Mouse (Mus musculus) neutrophil, adult 5-6 weeks (primary cell): ENCODE measurements around the gene Hsf4. TPM values are rescaled to one million over a fixed set of nuclear protein-coding genes. Genes with fewer than 3 reads are reported as not detected.

ENCODE experiments used
- ATAC-seq: fragments of 151-379, 151-347 bp; 2 replicates; pipeline ENCODE4 v1.8.0; 2017; ENCODE audit warnings: mild to moderate bottlenecking, moderate TSS enrichment; ENCODE audit not compliant: insufficient number of reproducible peaks, poor library complexity, low FRiP score, severe bottlenecking; ENCODE audit errors: extremely low read depth
- total RNA-seq: library from RNA; stranded (forward); fragments of 200-1000 nt; gene quantifications from 2 replicates; pipeline ENCODE4 v1.2.3, GENCODE M21; 2017

Gene Hsf4
- total RNA-seq, 1 experiment from 2014 or later, result not detected

DNA sequence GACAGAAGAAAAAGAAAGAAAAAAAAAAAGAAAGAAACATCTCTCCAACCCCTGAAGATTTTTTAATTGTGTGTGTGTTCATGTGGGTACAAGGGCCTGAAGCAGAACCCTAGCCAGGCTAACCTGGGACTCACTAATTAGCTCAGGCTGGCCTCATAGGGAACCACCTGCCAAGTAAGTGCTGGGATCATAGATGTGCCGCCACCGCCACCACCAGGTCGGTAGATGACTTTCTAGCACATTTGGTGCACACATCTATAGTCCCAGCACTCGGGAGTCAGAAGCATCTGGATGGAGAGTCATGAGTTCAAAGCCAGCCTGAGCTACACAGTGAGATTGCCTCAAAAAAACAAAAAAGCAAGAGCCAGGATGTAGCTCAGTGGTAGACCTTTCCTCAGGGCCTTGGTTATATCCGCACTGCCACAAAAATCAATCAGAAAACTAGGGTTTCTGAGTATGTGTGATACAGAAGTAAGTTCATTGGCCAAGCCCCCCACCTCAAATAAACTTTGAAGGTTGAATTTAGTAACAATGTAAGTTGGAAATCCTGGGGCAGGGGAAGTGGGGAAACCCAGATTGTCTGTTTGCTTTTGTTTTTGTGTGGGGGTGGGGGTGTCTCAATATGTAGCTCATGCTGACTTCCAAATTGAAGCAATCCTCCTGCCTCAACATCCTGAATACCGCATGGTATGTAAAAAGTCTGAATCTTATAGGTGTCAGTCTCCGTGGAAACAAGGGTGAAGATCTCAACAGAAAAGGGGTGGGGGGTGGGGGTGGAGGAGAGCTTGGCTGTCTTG lies 12.1 kb upstream of the Hsf4 start:
- ATAC-seq, result no peak

DNA sequence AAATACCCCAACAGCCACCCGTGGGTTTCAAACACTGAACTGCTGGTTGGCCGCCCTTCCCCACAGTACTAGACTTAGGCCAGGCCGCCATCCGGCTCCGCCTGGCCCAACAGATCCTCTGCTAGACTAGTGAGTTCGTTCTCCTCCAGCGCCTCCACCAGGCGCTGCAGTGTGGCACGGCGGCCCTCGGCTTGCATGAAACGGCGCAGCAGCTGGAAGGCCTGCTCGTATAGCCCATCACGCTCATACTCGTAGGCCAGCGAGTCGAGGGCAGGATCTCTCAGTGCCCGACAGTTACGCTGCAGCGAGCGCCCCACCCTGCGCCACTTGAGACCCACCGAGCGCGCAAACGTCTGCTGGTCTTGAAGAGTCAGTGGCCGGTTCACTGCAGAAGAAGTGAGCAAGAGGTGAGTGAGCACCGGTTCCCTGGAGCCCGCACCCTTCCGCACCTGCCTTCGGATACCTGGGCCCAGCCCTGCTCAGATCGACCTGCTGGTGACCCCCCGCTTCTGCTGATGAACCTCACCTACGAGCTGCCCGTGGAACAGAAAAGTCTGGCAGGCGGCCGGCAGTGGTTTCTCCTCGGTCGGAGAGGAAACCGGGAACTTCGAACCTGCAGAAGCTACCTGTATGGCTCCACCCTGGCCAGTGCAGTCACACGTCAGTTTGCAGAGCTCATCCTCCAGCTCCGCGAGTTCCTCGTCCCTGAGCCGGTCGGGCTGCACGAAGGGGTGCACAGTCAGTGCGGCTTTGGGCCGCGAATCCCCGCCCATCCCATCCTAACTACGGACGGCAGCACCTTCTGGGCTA lies 10.5 kb upstream of the Hsf4 start:
- no peak for ATAC-seq

GRCm38 (mm10) chr8:105259721-105260320 lies 9.8 kb upstream of the Hsf4 start:
- peak; percentile 45 for ATAC-seq

DNA sequence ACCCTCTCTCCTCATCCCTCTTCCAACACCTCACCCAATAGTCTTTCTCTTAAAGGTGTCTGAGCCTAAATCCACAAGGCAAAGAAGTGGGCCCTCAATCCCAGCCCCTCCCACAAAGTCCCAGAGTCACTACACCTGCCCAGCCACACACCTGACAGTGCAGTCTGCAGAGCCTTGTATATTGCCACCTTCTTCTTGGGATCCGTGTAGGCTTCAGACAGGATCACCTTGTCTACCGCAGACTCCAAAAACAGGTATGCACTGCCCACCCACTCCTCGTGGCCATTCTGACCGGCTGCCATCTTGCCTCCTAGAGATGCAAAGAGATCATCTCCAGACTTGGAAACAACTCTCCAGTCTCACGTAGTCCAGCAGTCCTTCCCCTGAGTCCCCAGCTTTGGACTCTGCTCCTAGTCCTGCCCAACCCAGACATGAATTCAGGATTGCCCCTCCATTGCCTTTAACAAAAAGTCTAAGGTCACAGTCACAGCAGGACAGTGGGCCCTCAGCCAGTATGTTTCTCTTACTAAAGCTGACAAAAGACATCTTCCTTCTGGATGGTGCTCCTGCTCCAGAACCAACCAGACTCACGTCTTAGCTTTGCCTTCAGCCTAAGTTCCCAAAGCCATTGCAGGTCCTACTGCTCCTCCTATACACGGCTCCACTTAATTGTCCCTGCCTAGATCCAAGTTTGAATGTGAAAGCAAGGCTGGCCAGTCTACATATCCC lies 9.1 kb upstream of the Hsf4 start:
- ATAC-seq, result no peak

GRCm38 (mm10) chr8:105261326-105261980 lies 8.1 kb upstream of the Hsf4 start:
- no peak for ATAC-seq

DNA sequence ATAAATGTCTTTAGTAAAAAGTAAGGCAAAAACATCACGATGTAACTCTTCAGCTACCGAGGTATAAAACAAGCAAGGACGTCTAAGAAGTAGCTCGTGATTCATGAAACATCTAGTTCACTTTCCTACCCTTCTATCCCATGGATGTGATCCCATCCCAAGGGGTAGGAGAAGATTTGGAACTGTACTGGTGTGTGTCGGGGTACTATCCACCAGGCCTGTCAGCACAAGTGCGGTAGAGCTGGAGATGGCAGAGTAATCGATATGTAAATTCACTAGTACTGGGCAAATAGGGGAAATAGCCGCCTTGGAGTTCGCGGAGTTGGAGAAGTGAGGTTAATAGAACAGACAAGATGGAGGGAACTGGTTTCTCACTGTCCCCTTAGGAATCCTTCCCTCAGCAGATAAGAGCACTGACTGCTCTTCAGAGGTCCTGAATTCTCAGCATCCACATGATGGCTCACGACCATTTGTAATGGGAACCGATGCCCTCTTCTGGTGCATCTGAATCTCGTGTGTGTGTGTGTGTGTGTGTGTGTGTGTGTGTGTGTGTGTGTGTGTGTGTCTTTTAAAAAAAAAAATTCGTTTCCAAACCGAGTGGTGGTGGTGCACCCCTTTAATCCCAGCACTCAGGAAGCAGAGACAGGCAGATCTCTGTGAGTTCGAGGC lies 6.2 kb upstream of the Hsf4 start:
- ATAC-seq, result no peak

DNA sequence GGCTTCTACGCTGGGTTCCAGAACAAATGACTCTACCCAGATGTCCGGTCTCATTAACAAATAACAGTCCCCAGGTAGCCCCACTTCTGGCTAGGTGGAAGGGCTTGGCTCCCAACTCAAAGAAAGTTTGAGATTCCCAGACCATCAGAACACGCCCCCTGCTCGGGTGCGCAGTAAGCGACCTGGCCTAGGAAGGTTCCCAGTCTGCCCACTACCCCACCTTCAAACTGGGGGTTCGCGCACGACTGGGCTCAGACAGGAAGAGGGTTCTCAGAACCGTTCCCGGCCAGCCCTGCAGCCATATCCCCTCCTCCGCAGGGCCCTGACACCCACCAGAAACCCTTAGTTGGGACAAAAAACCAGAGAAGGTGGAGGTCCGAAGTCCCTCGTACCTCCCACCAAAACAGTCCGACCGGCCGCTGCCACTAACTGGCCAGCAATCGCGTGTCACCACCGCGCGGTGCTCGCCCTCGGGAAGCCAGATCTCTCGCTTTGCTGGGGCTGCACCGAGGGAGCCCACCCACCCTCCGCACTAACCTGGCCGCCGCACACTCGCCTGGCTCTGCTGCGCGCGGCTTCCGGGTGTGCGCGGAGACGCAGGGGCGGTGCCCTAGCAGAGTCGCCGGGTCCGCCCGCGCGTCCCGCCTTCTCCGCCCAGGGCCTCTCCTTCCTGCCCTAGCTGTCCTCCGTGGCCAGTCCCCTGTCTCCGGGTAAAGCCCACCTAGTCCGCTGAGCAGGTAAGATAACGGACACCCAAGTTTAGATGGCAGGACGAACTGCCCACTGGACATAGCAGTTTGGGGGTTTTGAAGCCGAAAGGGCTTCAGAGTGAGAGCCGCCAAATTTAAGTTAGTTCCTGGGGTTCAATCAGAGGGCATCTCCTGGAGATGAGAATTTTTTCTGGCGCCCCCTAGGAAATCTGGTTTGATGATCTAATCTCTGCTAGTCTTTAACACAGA lies 5.3 kb upstream of the Hsf4 start, which contains the start of the genes Tradd and Fbxl8:
Gene Tradd, minus strand, starts transcription at position 586 of the 959 bp plus-strand sequence.
Gene Fbxl8, plus strand, starts transcription at position 625 of the 959 bp plus-strand sequence.
- peak; percentile 37; the same call in 1 of the 2 replicates for ATAC-seq

GRCm38 (mm10) chr8:105265128-105265527 lies 4.5 kb upstream of the Hsf4 start:
- peak; percentile 74 for ATAC-seq

GRCm38 (mm10) chr8:105266775-105267174 lies 2.8 kb upstream of the Hsf4 start:
- peak; percentile 48; the same call in 1 of the 2 replicates for ATAC-seq

- ATAC-seq, result no peak
These were observed 1.1 kb upstream of the Hsf4 start for GRCm38 (mm10) chr8:105268342-105269074.

- ATAC-seq, result no peak
These were observed 534 bp upstream of the Hsf4 start for GRCm38 (mm10) chr8:105269075-105269458.

- no peak for ATAC-seq
These were observed 707 bp downstream of the Hsf4 start for GRCm38 (mm10) chr8:105270101-105270915.

DNA sequence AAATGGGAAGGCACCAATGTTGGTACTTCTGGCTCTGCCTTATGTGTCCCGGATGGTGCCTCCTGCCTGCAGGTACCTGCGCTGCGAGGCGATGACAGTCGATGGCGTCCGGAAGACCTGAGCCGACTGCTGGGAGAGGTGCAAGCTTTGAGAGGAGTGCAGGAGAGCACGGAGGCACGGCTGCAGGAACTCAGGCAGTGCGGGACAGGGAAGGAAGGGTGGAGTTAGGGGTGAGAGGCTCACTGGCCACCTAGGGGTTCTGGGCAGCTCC lies 1.2 kb downstream of the Hsf4 start:
- ATAC-seq, result no peak

- no peak for ATAC-seq
These were observed 5.8 kb downstream of the Hsf4 start for GRCm38 (mm10) chr8:105275387-105275786.

GRCm38 (mm10) chr8:105275840-105276239 lies 6.2 kb downstream of the Hsf4 start, which contains the start of gene Nol3:
Gene Nol3 (plus strand): TSS chr8:105276140.
- no peak for ATAC-seq
